Comparison of ENCODE assay signal across 1 mouse cellular context in the genomic region with DNA sequence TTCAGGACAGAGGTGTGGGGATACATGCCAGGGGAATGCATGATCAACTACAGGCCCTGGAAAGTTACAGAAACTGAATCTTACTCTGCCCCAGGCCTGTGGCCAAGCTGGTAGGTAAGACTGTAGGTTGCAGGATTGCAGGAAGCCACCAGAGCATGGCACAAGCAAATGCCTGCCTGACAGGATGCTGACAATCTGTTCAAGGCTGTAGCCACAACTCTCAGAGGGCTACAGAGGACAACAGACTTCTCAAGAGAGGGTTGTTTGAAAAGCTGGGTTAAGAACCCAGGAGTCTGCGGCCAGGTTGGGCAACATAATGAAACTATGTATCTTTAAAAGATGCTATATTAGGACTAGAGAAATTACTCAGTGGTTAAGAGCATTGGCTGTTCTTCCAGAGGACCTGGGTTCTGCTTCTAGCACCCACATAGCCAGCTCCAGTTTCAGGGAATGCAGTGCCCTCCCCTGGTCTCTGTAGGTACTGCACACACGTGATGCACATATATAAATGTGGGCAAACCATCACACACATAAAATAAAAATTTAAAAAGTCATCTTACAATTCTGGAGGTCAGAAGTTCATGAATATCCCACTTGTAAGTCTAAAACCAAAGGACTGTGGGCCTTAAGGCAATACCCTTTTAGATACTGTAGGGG.
TF ChIP-seq lines count a peak whose summit lies in the region.

No protein-coding gene starts in this region.

TF ChIP-seq in CH12.LX, 34 proteins besides CTCF, POLR2A, EP300 and RAD21 (continued from another document):
- 0 out of 2 replicates have a peak, but pooled peaks have one; percentile 54 for TF ChIP-seq E2F4 (IDR thresholded peaks at IDR 0.05; ENCODE audit: insufficient replicate concordance, low read depth, low read length)
